Mouse (Mus musculus): ENCODE measurements around the gene Ap1m1.

The Ap1m1 gene

GRCm38 (mm10) chr8:72291104-72291503, 51.3 kb downstream of the Ap1m1 start:
- DNase-seq (ENCODE audit: low read depth in 2 of 2, low spot score in 2 of 2), result peak; percentile 44 to 49

GRCm38 (mm10) chr8:72293309-72293708, 53.5 kb downstream of the Ap1m1 start:
- no peak for DNase-seq (ENCODE audit: low read depth in 2 of 2, low spot score in 2 of 2)

GRCm38 (mm10) chr8:72295125-72295524, 55.3 kb downstream of the Ap1m1 start:
- DNase-seq (ENCODE audit: low read depth in 2 of 2, low spot score in 2 of 2), result no peak

GRCm38 (mm10) chr8:72295679-72296078, 55.9 kb downstream of the Ap1m1 start:
- peak; percentile 64 to 66 for DNase-seq (ENCODE audit: low read depth in 2 of 2, low spot score in 2 of 2)

GRCm38 (mm10) chr8:72296561-72296960, 56.7 kb downstream of the Ap1m1 start:
- DNase-seq (ENCODE audit: low read depth in 2 of 2, low spot score in 2 of 2), result no peak

GRCm38 (mm10) chr8:72298928-72299327, 59.1 kb downstream of the Ap1m1 start:
- no peak for DNase-seq (ENCODE audit: low read depth in 2 of 2, low spot score in 2 of 2)

GRCm38 (mm10) chr8:72300654-72301400, 61.0 kb downstream of the Ap1m1 start:
- no peak for DNase-seq (ENCODE audit: low read depth in 2 of 2, low spot score in 2 of 2)

- no peak for DNase-seq (ENCODE audit: low read depth in 2 of 2, low spot score in 2 of 2)
These were observed 61.7 kb downstream of the Ap1m1 start for GRCm38 (mm10) chr8:72301497-72301896.

- no peak for DNase-seq (ENCODE audit: low read depth in 2 of 2, low spot score in 2 of 2)
These were observed 63.3 kb downstream of the Ap1m1 start for GRCm38 (mm10) chr8:72302986-72303612.

- no peak for DNase-seq (ENCODE audit: low read depth in 2 of 2, low spot score in 2 of 2)
These were observed 63.8 kb downstream of the Ap1m1 start for GRCm38 (mm10) chr8:72303633-72304032.

- no peak for DNase-seq (ENCODE audit: low read depth in 2 of 2, low spot score in 2 of 2)
These were observed 65.5 kb downstream of the Ap1m1 start, which contains the start of gene Gm10282 for GRCm38 (mm10) chr8:72305210-72305905. Gm10282 (minus strand) TSS chr8:72305260.

- DNase-seq (ENCODE audit: low read depth in 2 of 2, low spot score in 2 of 2), result no peak
These were observed 67.1 kb downstream of the Ap1m1 start for GRCm38 (mm10) chr8:72306913-72307312.
